In the genomic region with DNA sequence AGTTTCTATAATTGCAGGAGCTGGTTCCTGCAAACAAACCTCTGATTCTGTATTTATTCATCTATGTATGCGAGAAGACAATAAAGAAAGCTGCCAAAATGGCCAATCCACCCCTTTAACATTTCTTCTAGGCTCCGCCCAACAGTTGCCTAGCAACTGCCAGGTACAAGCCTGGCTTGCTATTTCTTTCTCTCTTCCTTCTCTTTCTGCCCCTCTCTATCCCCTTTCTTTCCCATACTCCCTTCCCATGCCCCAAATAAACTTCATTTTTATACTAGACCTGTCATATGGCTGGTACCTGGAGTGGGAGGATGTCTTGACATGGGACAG, we compare ENCODE assay signal across 36 mouse cellular contexts. TPM values are rescaled to one million over a fixed set of nuclear protein-coding genes. Genes with fewer than 3 reads are reported as not detected.
DNase-seq lines count a peak whose midpoint lies in the region; ATAC-seq and TF ChIP-seq lines count a peak whose summit lies in the region.
"Had no signal": no experiment of that assay in that cellular context is flagged by ENCODE, and none has a peak within 500 bp of the region (broad histone marks: within the 10 kb centered on the region; RNA-seq: fewer than 3 reads in every experiment).

No protein-coding gene starts in this region.

- no peak for DNase-seq in kidney, postnatal 25 days
- DNase-seq in midbrain, embryonic 11.5 days (ENCODE audit: low spot score, missing footprints) = no peak
- peak; percentile 53 for DNase-seq in ES-E14 (ENCODE audit: low read depth, low spot score)
- DNase-seq in ZHBTc4 (ENCODE audit: low read depth, low spot score) = peak; percentile 65
- no peak for DNase-seq in cerebellum, postnatal 36 days
- DNase-seq: adrenal gland, adult 8-10 months; adrenal gland, postnatal 25 days; cerebellum, adult 11 months; cerebellum, adult 2 months; cerebellum, adult 9-11 months; cerebellum, postnatal 25 days; gastrocnemius, postnatal 10 days; gastrocnemius, postnatal 36 days; heart, adult 2 months; heart, postnatal 14 days; heart, postnatal 4 days had no signal

- H3K9me3 ChIP-seq in kidney, embryonic 14.5 days (ENCODE audit: control insufficient read depth, low read length) = no peaks in the 10 kb centered on the region
- no peaks in the 10 kb centered on the region for H3K9me3 ChIP-seq in midbrain, embryonic 15.5 days
- H3K9me3 ChIP-seq in midbrain, embryonic 11.5 days (ENCODE audit: control insufficient read depth, low read length) = no peaks in the 10 kb centered on the region
- no peaks in the 10 kb centered on the region for H3K9me3 ChIP-seq in ES-E14 (ENCODE audit: control insufficient read depth, insufficient read depth, low read depth, low read length)
- H3K9me3 ChIP-seq in intestine, embryonic 15.5 days = no peaks in the 10 kb centered on the region
- H3K9me3 ChIP-seq: G1E; heart, embryonic 10.5 days; heart, embryonic 13.5 days; hindbrain, embryonic 12.5 days; hindbrain, embryonic 15.5 days had no signal

- 77% methylated on average over 2 of the region's 2 CpGs for WGBS in kidney, embryonic 14.5 days
- 87% methylated on average over 2 of the region's 2 CpGs for WGBS in midbrain, embryonic 15.5 days
- WGBS in midbrain, embryonic 11.5 days = 91% methylated on average over 2 of the region's 2 CpGs
- WGBS in intestine, embryonic 15.5 days = 84% methylated on average over 2 of the region's 2 CpGs

- 0 out of 2 replicates have a peak, but pooled peaks have one; percentile 19 for ATAC-seq in kidney, embryonic 14.5 days (ENCODE audit: low FRiP score, low TSS enrichment)
- peak; percentile 37; the same call in 1 of the 2 replicates for ATAC-seq in midbrain, embryonic 15.5 days (replicated peaks)
- no peak for ATAC-seq in midbrain, embryonic 11.5 days (ENCODE audit: low FRiP score)
- ATAC-seq in intestine, embryonic 15.5 days = no peak
- ATAC-seq: activated CD4-positive, CD25-positive, alpha-beta regulatory T cell, adult 4 months; CD4-positive, CD25-positive, alpha-beta regulatory T cell, adult 4 months; forebrain, embryonic 14.5 days; intestine, embryonic 16.5 days; Patski had no signal

- H3K4me1 ChIP-seq in kidney, embryonic 14.5 days (ENCODE audit: control insufficient read depth, insufficient read depth, low read length) = no peaks in the 10 kb centered on the region
- no peaks in the 10 kb centered on the region for H3K4me1 ChIP-seq in midbrain, embryonic 15.5 days
- H3K4me1 ChIP-seq in midbrain, embryonic 11.5 days (ENCODE audit: control insufficient read depth, insufficient read depth, low read length) = no peaks in the 10 kb centered on the region
- peaks cover 0 to 9% of the 10 kb centered on the region in 2 experiments; a peak in 3 of 4 replicates for H3K4me1 ChIP-seq in ES-E14 (ENCODE audit: control insufficient read depth in 2 of 2, insufficient read depth in 2 of 2, low read length in 2 of 2, poor library complexity in 1 of 2)
- H3K4me1 ChIP-seq in intestine, embryonic 15.5 days (replicated peaks) = no peaks in the 10 kb centered on the region
- H3K4me1 ChIP-seq: heart, embryonic 10.5 days; heart, embryonic 13.5 days; hindbrain, embryonic 12.5 days; hindbrain, embryonic 15.5 days had no signal

- H3K4me3 ChIP-seq in kidney, embryonic 14.5 days (ENCODE audit: low read length) = no peak overlapping the region
- no peak overlapping the region for H3K4me3 ChIP-seq in midbrain, embryonic 15.5 days
- H3K4me3 ChIP-seq in midbrain, embryonic 11.5 days (ENCODE audit: low read depth, low read length) = no peak overlapping the region
- H3K4me3 ChIP-seq in ES-E14 (ENCODE audit: insufficient read depth in 1 of 2, low read depth in 1 of 2, low read length in 2 of 2, poor library complexity in 1 of 2, severe bottlenecking in 1 of 2) = no peak overlapping the region
- H3K4me3 ChIP-seq in intestine, embryonic 15.5 days (replicated peaks) = no peak overlapping the region
- H3K4me3 ChIP-seq: heart, adult 2 months; heart, embryonic 10.5 days; heart, embryonic 13.5 days; hindbrain, embryonic 12.5 days; hindbrain, embryonic 15.5 days had no signal

- H3K4me2 ChIP-seq in kidney, embryonic 14.5 days (replicated peaks; ENCODE audit: low read depth, low read length) = no peak overlapping the region
- no peak overlapping the region for H3K4me2 ChIP-seq in midbrain, embryonic 15.5 days
- H3K4me2 ChIP-seq in midbrain, embryonic 11.5 days = no peak overlapping the region
- H3K4me2 ChIP-seq in intestine, embryonic 15.5 days (replicated peaks) = no peak overlapping the region
- H3K4me2 ChIP-seq: heart, embryonic 13.5 days; hindbrain, embryonic 12.5 days; hindbrain, embryonic 15.5 days had no signal

- no peaks in the 10 kb centered on the region for H3K27me3 ChIP-seq in kidney, embryonic 14.5 days (ENCODE audit: control insufficient read depth, insufficient read depth, low read length)
- H3K27me3 ChIP-seq in midbrain, embryonic 15.5 days (replicated peaks) = no peaks in the 10 kb centered on the region
- H3K27me3 ChIP-seq in midbrain, embryonic 11.5 days (ENCODE audit: control insufficient read depth, insufficient read depth, low read length) = no peaks in the 10 kb centered on the region
- no peaks in the 10 kb centered on the region for H3K27me3 ChIP-seq in intestine, embryonic 15.5 days (replicated peaks)
- H3K27me3 ChIP-seq: heart, embryonic 13.5 days; hindbrain, embryonic 12.5 days; hindbrain, embryonic 15.5 days; Patski had no signal

- H3K27ac ChIP-seq in kidney, embryonic 14.5 days (ENCODE audit: low read depth, low read length) = no peak overlapping the region
- no peak overlapping the region for H3K27ac ChIP-seq in midbrain, embryonic 15.5 days
- H3K27ac ChIP-seq in midbrain, embryonic 11.5 days (ENCODE audit: low read depth, low read length) = no peak overlapping the region
- peak overlapping the region; percentile 54; the same call in 1 of the 2 replicates for H3K27ac ChIP-seq in ES-E14 (ENCODE audit: insufficient read depth, low read depth, low read length, poor library complexity, severe bottlenecking)
- no peak overlapping the region for H3K27ac ChIP-seq in intestine, embryonic 15.5 days
- H3K27ac ChIP-seq: heart, adult 2 months; heart, embryonic 10.5 days; heart, embryonic 13.5 days; hindbrain, embryonic 12.5 days; hindbrain, embryonic 15.5 days had no signal

- in situ Hi-C loops in ES-E14 (cut with MboI; ENCODE audit: low sequenced_read_pairs in 2 of 2, unreplicated experiment in 2 of 2) = no loop called here

- no peaks in the 10 kb centered on the region for H3K36me3 ChIP-seq in kidney, embryonic 14.5 days (ENCODE audit: control insufficient read depth, insufficient read depth, low read length)
- H3K36me3 ChIP-seq in midbrain, embryonic 15.5 days (replicated peaks) = no peaks in the 10 kb centered on the region
- no peaks in the 10 kb centered on the region for H3K36me3 ChIP-seq in midbrain, embryonic 11.5 days (ENCODE audit: control insufficient read depth, insufficient read depth, low read length)
- no peaks in the 10 kb centered on the region for H3K36me3 ChIP-seq in ES-E14 (ENCODE audit: control insufficient read depth, insufficient read depth, low read length, poor library complexity, severe bottlenecking)
- H3K36me3 ChIP-seq in intestine, embryonic 15.5 days = no peaks in the 10 kb centered on the region
- H3K36me3 ChIP-seq: G1E; heart, embryonic 10.5 days; heart, embryonic 13.5 days; hindbrain, embryonic 12.5 days; hindbrain, embryonic 15.5 days had no signal

- no peak overlapping the region for H3K9ac ChIP-seq in kidney, embryonic 14.5 days (ENCODE audit: low read depth, low read length)
- no peak overlapping the region for H3K9ac ChIP-seq in midbrain, embryonic 15.5 days
- H3K9ac ChIP-seq in midbrain, embryonic 11.5 days (ENCODE audit: low read length) = no peak overlapping the region
- no peak overlapping the region for H3K9ac ChIP-seq in ES-E14 (ENCODE audit: insufficient read depth, low read depth, low read length, poor library complexity, severe bottlenecking)
- H3K9ac ChIP-seq in intestine, embryonic 15.5 days = no peak overlapping the region
- H3K9ac ChIP-seq: heart, embryonic 13.5 days; hindbrain, embryonic 12.5 days; hindbrain, embryonic 15.5 days had no signal

TF ChIP-seq in ES-E14, 5 proteins besides CTCF, POLR2A, EP300 and RAD21:
- TF ChIP-seq CHD2 (IDR thresholded peaks at IDR 0.05; ENCODE audit: low read depth, low read length) (no peak), HCFC1 (IDR thresholded peaks at IDR 0.05; ENCODE audit: borderline replicate concordance, insufficient read depth, low read length) (no peak), MAFK (IDR thresholded peaks at IDR 0.05; ENCODE audit: insufficient read depth, low read depth, low read length) (no peak), ZNF384 (IDR thresholded peaks at IDR 0.05; ENCODE audit: low read depth, low read length) (no peak), ZC3H11A (IDR thresholded peaks at IDR 0.05; ENCODE audit: borderline replicate concordance, low read depth, low read length) (no peak)

RNA-seq across cellular contexts. Expression of a gene that starts 53.2 kb away (rescaled TPM):
- polyA plus RNA-seq in kidney, embryonic 14.5 days (2014; fragmentation: Nextera tagmentation; extraction: Ambion mirVana) = not detected in 2 replicates
- polyA plus RNA-seq in midbrain, embryonic 15.5 days (2015; fragmentation: Nextera tagmentation; extraction: Ambion mirVana) = not detected in 2 replicates
- polyA plus RNA-seq in midbrain, embryonic 11.5 days (2014; fragmentation: Nextera tagmentation; extraction: Ambion mirVana) = not detected in 2 replicates
- total RNA-seq in ES-E14 (2012; rRNA removed) = not detected in 2 replicates
- 9.3 and 12.8 TPM in 2 replicates for polyA plus RNA-seq in intestine, embryonic 15.5 days (2015; fragmentation: Nextera tagmentation; extraction: Ambion mirVana)
- total RNA-seq: adrenal gland, adult 8-10 months; adrenal gland, postnatal 25 days; gastrocnemius, adult 18-20 months; gastrocnemius, postnatal 10 days; gastrocnemius, postnatal 36 days; granulocyte monocyte progenitor cell, adult 5-6 weeks; heart, adult 2 months; heart, postnatal 14 days; heart, postnatal 4 days had no signal
- polyA plus RNA-seq: activated CD4-positive, CD25-positive, alpha-beta regulatory T cell, adult 4 months; C2C12; CD4-positive, CD25-positive, alpha-beta regulatory T cell, adult 4 months; cerebellum, adult 2 months; embryonic facial prominence, embryonic 11.5 days; embryonic facial prominence, embryonic 14.5 days; forebrain, embryonic 11.5 days; forebrain, embryonic 14.5 days; G1E; heart, adult 2 months; heart, embryonic 10.5 days; heart, embryonic 13.5 days; heart, embryonic 16.5 days; hindbrain, embryonic 12.5 days; hindbrain, embryonic 15.5 days; Patski had no signal

Comparison
In these comparisons a context has a peak if more than half of its experiments do, and no peak if none do; other contexts are left out.
1. ATAC-seq: peak in kidney, embryonic 14.5 days (single experiment) and midbrain, embryonic 15.5 days (single experiment); none in midbrain, embryonic 11.5 days (single experiment) and intestine, embryonic 15.5 days (single experiment).
2. DNase-seq: peak in ES-E14 (single experiment) and ZHBTc4 (single experiment); none in kidney, postnatal 25 days (0 of 2), midbrain, embryonic 11.5 days (single experiment) and cerebellum, postnatal 36 days (0 of 2).